Mouse (Mus musculus): Measurements from ENCODE around the gene Ptpn13.

Gene Ptpn13

GRCm38 (mm10) chr5:103526668-103527436 is 101.9 kb downstream of the Ptpn13 start:
- no peak for DNase-seq

GRCm38 (mm10) chr5:103527437-103527718 is 102.4 kb downstream of the Ptpn13 start:
- DNase-seq: peak in 1 of 2 experiments; percentile 8

- no peak for DNase-seq
These were observed 105.2 kb downstream of the Ptpn13 start for GRCm38 (mm10) chr5:103530214-103530613.

- DNase-seq: no peak
These were observed 107.9 kb downstream of the Ptpn13 start for GRCm38 (mm10) chr5:103532841-103533390.

- no peak for DNase-seq
These were observed 109.5 kb downstream of the Ptpn13 start for GRCm38 (mm10) chr5:103534454-103534853.

GRCm38 (mm10) chr5:103537429-103537828 is 112.4 kb downstream of the Ptpn13 start:
- no peak for DNase-seq

GRCm38 (mm10) chr5:103540612-103541011 is 115.6 kb downstream of the Ptpn13 start:
- DNase-seq: no peak

GRCm38 (mm10) chr5:103541136-103541535 is 116.1 kb downstream of the Ptpn13 start:
- DNase-seq: peak; percentile 10 to 11

- peak in 1 of 2 experiments; percentile 5 for DNase-seq
These were observed 116.5 kb downstream of the Ptpn13 start for GRCm38 (mm10) chr5:103541542-103541941.

- no peak for DNase-seq
These were observed 120.5 kb downstream of the Ptpn13 start for GRCm38 (mm10) chr5:103545381-103546000.

- no peak for DNase-seq
These were observed 129.8 kb downstream of the Ptpn13 start for GRCm38 (mm10) chr5:103554769-103555168.

- DNase-seq: no peak
These were observed 135.6 kb downstream of the Ptpn13 start for GRCm38 (mm10) chr5:103560546-103560945.

GRCm38 (mm10) chr5:103568034-103568433 is 143.0 kb downstream of the Ptpn13 start:
- no peak for DNase-seq

- DNase-seq: no peak
These were observed 144.5 kb downstream of the Ptpn13 start for GRCm38 (mm10) chr5:103569446-103569845.

- DNase-seq: no peak
These were observed 154.9 kb downstream of the Ptpn13 start for GRCm38 (mm10) chr5:103579680-103580420.

GRCm38 (mm10) chr5:103587219-103587618 is 162.2 kb downstream of the Ptpn13 start:
- no peak for DNase-seq

- no peak for DNase-seq
These were observed 166.9 kb downstream of the Ptpn13 start for GRCm38 (mm10) chr5:103591846-103592245.

- peak; percentile 43 for DNase-seq
These were observed 167.7 kb downstream of the Ptpn13 start for GRCm38 (mm10) chr5:103592706-103593105.

GRCm38 (mm10) chr5:103593575-103593974 is 168.6 kb downstream of the Ptpn13 start:
- DNase-seq: no peak

GRCm38 (mm10) chr5:103595394-103596226 is 170.6 kb downstream of the Ptpn13 start:
- no peak for DNase-seq

- no peak for DNase-seq
These were observed 171.6 kb downstream of the Ptpn13 start for GRCm38 (mm10) chr5:103596467-103597146.

GRCm38 (mm10) chr5:103597604-103598003 is 172.6 kb downstream of the Ptpn13 start:
- DNase-seq: peak; percentile 66 to 73

Measured in cerebellum, adult 18-20 months (tissue).